Mouse (Mus musculus): ENCODE results near the gene Gm20605. TPM values are rescaled to one million over a fixed set of nuclear protein-coding genes. Genes with fewer than 3 reads are reported as not detected.

The Gm20605 gene
- polyA plus RNA-seq, 1 experiment from 2014 or later = 5.3 TPM

- no peaks in the 10 kb centered on the region for H3K4me1 ChIP-seq (replicated peaks; ENCODE audit: control insufficient read depth, insufficient read depth, low read length)
- no peaks in the 10 kb centered on the region for H3K27me3 ChIP-seq (ENCODE audit: control insufficient read depth, insufficient read depth, low read length)
- DNase-seq (ENCODE audit: low spot score) (no peak), ATAC-seq (ENCODE audit: low FRiP score) (no peak)
- H3K4me2 ChIP-seq (replicated peaks) = no peak overlapping the region
- H3K36me3 ChIP-seq (replicated peaks; ENCODE audit: control insufficient read depth, insufficient read depth) = peaks cover 53% of the 10 kb centered on the region
- no peaks in the 10 kb centered on the region for H3K9me3 ChIP-seq (ENCODE audit: control insufficient read depth, low read length)
- 82% methylated on average over 7 of the region's 7 CpGs for whole genome bisulfite sequencing
- H3K4me3 ChIP-seq (replicated peaks; ENCODE audit: low read length) = no peak overlapping the region
- no peak overlapping the region for H3K9ac ChIP-seq
- no peak overlapping the region for H3K27ac ChIP-seq
These were observed 25.8 kb downstream of the Gm20605 start for GRCm38 (mm10) chr5:137654746-137655145.

- H3K4me2 ChIP-seq (replicated peaks) = no peak overlapping the region
- H3K9ac ChIP-seq = no peak overlapping the region
- no peaks in the 10 kb centered on the region for H3K27me3 ChIP-seq (ENCODE audit: control insufficient read depth, insufficient read depth, low read length)
- 30% methylated on average over 6 of the region's 6 CpGs for WGBS
- H3K36me3 ChIP-seq (replicated peaks; ENCODE audit: control insufficient read depth, insufficient read depth) = peaks cover 60% of the 10 kb centered on the region
- DNase-seq (ENCODE audit: low spot score) (peak; percentile 88), ATAC-seq (ENCODE audit: low FRiP score) (0 out of 2 replicates have a peak, but pooled peaks have one; percentile 31)
- H3K9me3 ChIP-seq (ENCODE audit: control insufficient read depth, low read length) = no peaks in the 10 kb centered on the region
- no peaks in the 10 kb centered on the region for H3K4me1 ChIP-seq (replicated peaks; ENCODE audit: control insufficient read depth, insufficient read depth, low read length)
- no peak overlapping the region for H3K27ac ChIP-seq
- no peak overlapping the region for H3K4me3 ChIP-seq (replicated peaks; ENCODE audit: low read length)
These were observed 28.0 kb downstream of the Gm20605 start for GRCm38 (mm10) chr5:137656977-137657376.

- H3K4me1 ChIP-seq (replicated peaks; ENCODE audit: control insufficient read depth, insufficient read depth, low read length) = no peaks in the 10 kb centered on the region
- H3K36me3 ChIP-seq (replicated peaks; ENCODE audit: control insufficient read depth, insufficient read depth) = peaks cover 74% of the 10 kb centered on the region
- ATAC-seq (ENCODE audit: low FRiP score) (no peak), DNase-seq (ENCODE audit: low spot score) (no peak)
- no peaks in the 10 kb centered on the region for H3K9me3 ChIP-seq (ENCODE audit: control insufficient read depth, low read length)
- no peak overlapping the region for H3K27ac ChIP-seq
- no peaks in the 10 kb centered on the region for H3K27me3 ChIP-seq (ENCODE audit: control insufficient read depth, insufficient read depth, low read length)
- no peak overlapping the region for H3K9ac ChIP-seq
- 97% methylated on average over 6 of the region's 6 CpGs for WGBS
- no peak overlapping the region for H3K4me3 ChIP-seq (replicated peaks; ENCODE audit: low read length)
- no peak overlapping the region for H3K4me2 ChIP-seq (replicated peaks)
These were observed 31.2 kb downstream of the Gm20605 start for GRCm38 (mm10) chr5:137660064-137660688.

GRCm38 (mm10) chr5:137663057-137663456 lies 34.1 kb downstream of the Gm20605 start:
- H3K36me3 ChIP-seq (replicated peaks; ENCODE audit: control insufficient read depth, insufficient read depth) = peaks cover 86% of the 10 kb centered on the region
- H3K27ac ChIP-seq = no peak overlapping the region
- no peaks in the 10 kb centered on the region for H3K9me3 ChIP-seq (ENCODE audit: control insufficient read depth, low read length)
- no peak overlapping the region for H3K4me2 ChIP-seq (replicated peaks)
- H3K4me3 ChIP-seq (replicated peaks; ENCODE audit: low read length) = no peak overlapping the region
- H3K4me1 ChIP-seq (replicated peaks; ENCODE audit: control insufficient read depth, insufficient read depth, low read length) = no peaks in the 10 kb centered on the region
- no peak overlapping the region for H3K9ac ChIP-seq
- ATAC-seq (ENCODE audit: low FRiP score) (no peak), DNase-seq (ENCODE audit: low spot score) (no peak)
- H3K27me3 ChIP-seq (ENCODE audit: control insufficient read depth, insufficient read depth, low read length) = no peaks in the 10 kb centered on the region
- WGBS = 74% methylated on average over 9 of the region's 9 CpGs

GRCm38 (mm10) chr5:137668971-137669370 lies 40.0 kb downstream of the Gm20605 start:
- DNase-seq (ENCODE audit: low spot score) = no peak
- Histone ChIP-seq H3K9me3 (ENCODE audit: control insufficient read depth, low read length) (no peaks in the 10 kb centered on the region), H3K36me3 (replicated peaks; ENCODE audit: control insufficient read depth, insufficient read depth) (peaks cover 32% of the 10 kb centered on the region), H3K4me2 (replicated peaks) (no peak overlapping the region), H3K27me3 (ENCODE audit: control insufficient read depth, insufficient read depth, low read length) (no peaks in the 10 kb centered on the region), H3K4me3 (replicated peaks; ENCODE audit: low read length) (no peak overlapping the region), H3K9ac (no peak overlapping the region), H3K4me1 (replicated peaks; ENCODE audit: control insufficient read depth, insufficient read depth, low read length) (peaks cover 2% of the 10 kb centered on the region; the same call in 1 of the 2 replicates), H3K27ac (0 out of 2 replicates have a peak overlapping the region, but pooled peaks have one; percentile 9)
- ATAC-seq (ENCODE audit: low FRiP score) = no peak
- WGBS = 58% methylated on average over 10 of the region's 10 CpGs

- no peak overlapping the region for H3K4me3 ChIP-seq (replicated peaks; ENCODE audit: low read length)
- no peak overlapping the region for H3K27ac ChIP-seq
- no peak overlapping the region for H3K9ac ChIP-seq
- H3K36me3 ChIP-seq (replicated peaks; ENCODE audit: control insufficient read depth, insufficient read depth) = peaks cover 19% of the 10 kb centered on the region
- no peaks in the 10 kb centered on the region for H3K9me3 ChIP-seq (ENCODE audit: control insufficient read depth, low read length)
- no peak overlapping the region for H3K4me2 ChIP-seq (replicated peaks)
- peaks cover 2% of the 10 kb centered on the region; the same call in 1 of the 2 replicates for H3K4me1 ChIP-seq (replicated peaks; ENCODE audit: control insufficient read depth, insufficient read depth, low read length)
- no peaks in the 10 kb centered on the region for H3K27me3 ChIP-seq (ENCODE audit: control insufficient read depth, insufficient read depth, low read length)
- WGBS = 90% methylated on average over 1 of the region's 1 CpGs
- DNase-seq (ENCODE audit: low spot score) (no peak), ATAC-seq (ENCODE audit: low FRiP score) (no peak)
These were observed 41.3 kb downstream of the Gm20605 start for GRCm38 (mm10) chr5:137670240-137670639.

- DNase-seq (ENCODE audit: low spot score) (no peak), ATAC-seq (ENCODE audit: low FRiP score) (no peak; the same call in 1 of the 2 replicates)
- 0 out of 2 replicates have a peak overlapping the region, but pooled peaks have one; percentile 26 for H3K9ac ChIP-seq
- H3K4me3 ChIP-seq (replicated peaks; ENCODE audit: low read length) = no peak overlapping the region
- no peak overlapping the region for H3K4me2 ChIP-seq (replicated peaks)
- H3K4me1 ChIP-seq (replicated peaks; ENCODE audit: control insufficient read depth, insufficient read depth, low read length) = peaks cover 2% of the 10 kb centered on the region; the same call in 1 of the 2 replicates
- no peaks in the 10 kb centered on the region for H3K9me3 ChIP-seq (ENCODE audit: control insufficient read depth, low read length)
- H3K27me3 ChIP-seq (ENCODE audit: control insufficient read depth, insufficient read depth, low read length) = no peaks in the 10 kb centered on the region
- 45% methylated on average over 9 of the region's 9 CpGs for WGBS
- peaks cover 5% of the 10 kb centered on the region for H3K36me3 ChIP-seq (replicated peaks; ENCODE audit: control insufficient read depth, insufficient read depth)
- no peak overlapping the region for H3K27ac ChIP-seq
These were observed 42.7 kb downstream of the Gm20605 start for GRCm38 (mm10) chr5:137671443-137672240.

GRCm38 (mm10) chr5:137672361-137672760 lies 43.4 kb downstream of the Gm20605 start:
- Histone ChIP-seq H3K36me3 (replicated peaks; ENCODE audit: control insufficient read depth, insufficient read depth) (no peaks in the 10 kb centered on the region; the same call in 1 of the 2 replicates), H3K27ac (no peak overlapping the region), H3K27me3 (ENCODE audit: control insufficient read depth, insufficient read depth, low read length) (no peaks in the 10 kb centered on the region), H3K4me2 (replicated peaks) (no peak overlapping the region), H3K4me1 (replicated peaks; ENCODE audit: control insufficient read depth, insufficient read depth, low read length) (peaks cover 2% of the 10 kb centered on the region; the same call in 1 of the 2 replicates), H3K4me3 (replicated peaks; ENCODE audit: low read length) (no peak overlapping the region), H3K9ac (no peak overlapping the region), H3K9me3 (ENCODE audit: control insufficient read depth, low read length) (no peaks in the 10 kb centered on the region)
- ATAC-seq (ENCODE audit: low FRiP score) (no peak), DNase-seq (ENCODE audit: low spot score) (no peak)
- 85% methylated on average over 5 of the region's 5 CpGs for WGBS

GRCm38 (mm10) chr5:137673015-137673414 lies 44.0 kb downstream of the Gm20605 start:
- Histone ChIP-seq H3K4me2 (replicated peaks) (no peak overlapping the region), H3K9me3 (ENCODE audit: control insufficient read depth, low read length) (no peaks in the 10 kb centered on the region), H3K4me3 (replicated peaks; ENCODE audit: low read length) (no peak overlapping the region), H3K27me3 (ENCODE audit: control insufficient read depth, insufficient read depth, low read length) (no peaks in the 10 kb centered on the region), H3K9ac (no peak overlapping the region), H3K36me3 (replicated peaks; ENCODE audit: control insufficient read depth, insufficient read depth) (no peaks in the 10 kb centered on the region), H3K4me1 (replicated peaks; ENCODE audit: control insufficient read depth, insufficient read depth, low read length) (peaks cover 2% of the 10 kb centered on the region; the same call in 1 of the 2 replicates), H3K27ac (no peak overlapping the region)
- no peak for DNase-seq (ENCODE audit: low spot score)
- ATAC-seq (ENCODE audit: low FRiP score) = no peak
- 94% methylated on average over 6 of the region's 6 CpGs for WGBS

All from hindbrain, embryonic 14.5 days (tissue).